Mouse (Mus musculus): ENCODE data around the gene Gm28102. TPM values are rescaled to one million over a fixed set of nuclear protein-coding genes. Genes with fewer than 3 reads are reported as not detected.
"Not testable (repeated sequence)": the region's sequence is repeated elsewhere in the genome, so short reads cannot be mapped to it uniquely, and the experiment has no call there.

Gm28102 gene
- polyA plus RNA-seq (2014; fragmentation: Nextera tagmentation; extraction: Ambion mirVana): not detected in 2 replicates

GRCm38 (mm10) chrY:88053015-88053414 is at the start of gene Gm28102:
Gene Gm28102 (plus strand): TSS chrY:88053315.
- not testable (repeated sequence) for DNase-seq (ENCODE audit: low spot score); H3K4me1 ChIP-seq (replicated peaks; ENCODE audit: control insufficient read depth, insufficient read depth, low read length); H3K9me3 ChIP-seq (ENCODE audit: control insufficient read depth, low read length); H3K4me2 ChIP-seq; H3K27ac ChIP-seq (ENCODE audit: low read depth, low read length); H3K27me3 ChIP-seq (replicated peaks; ENCODE audit: control insufficient read depth, insufficient read depth, low read length); ATAC-seq (replicated peaks; ENCODE audit: low FRiP score); H3K9ac ChIP-seq (ENCODE audit: low read depth, low read length); H3K4me3 ChIP-seq (ENCODE audit: low read depth, low read length); H3K36me3 ChIP-seq (ENCODE audit: control insufficient read depth, insufficient read depth, low read length)
- 89% methylated on average over 3 of the region's 7 CpGs for WGBS
